Mouse (Mus musculus): Measurements from ENCODE around the gene Anp32e. TPM values are rescaled to one million over a fixed set of nuclear protein-coding genes. Genes with fewer than 3 reads are reported as not detected.

Anp32e gene
- polyA plus RNA-seq, 1 experiment from 2014 or later, result 218 TPM

GRCm38 (mm10) chr3:95931471-95931870, 2.4 kb downstream of the Anp32e start:
- no peak for ATAC-seq
- H3K27ac ChIP-seq, result no peak overlapping the region
- H3K27me3 ChIP-seq, result no peaks in the 10 kb centered on the region
- H3K9ac ChIP-seq (replicated peaks), result no peak overlapping the region
- H3K4me2 ChIP-seq (replicated peaks), result peak overlapping the region; percentile 25; the same call in 1 of the 2 replicates
- no peaks in the 10 kb centered on the region for H3K9me3 ChIP-seq
- peaks cover 27% of the 10 kb centered on the region for H3K36me3 ChIP-seq
- peaks cover 32% of the 10 kb centered on the region for H3K4me1 ChIP-seq (replicated peaks)
- WGBS, result 97% methylated on average over 1 of the region's 1 CpGs
- H3K4me3 ChIP-seq (replicated peaks), result no peak overlapping the region

- H3K4me3 ChIP-seq (replicated peaks), result no peak overlapping the region
- peaks cover 33% of the 10 kb centered on the region for H3K36me3 ChIP-seq
- no peak for ATAC-seq
- H3K27me3 ChIP-seq, result no peaks in the 10 kb centered on the region
- H3K9ac ChIP-seq (replicated peaks), result 0 out of 2 replicates have a peak overlapping the region, but pooled peaks have one; percentile 4
- no peaks in the 10 kb centered on the region for H3K9me3 ChIP-seq
- 75% methylated on average over 1 of the region's 1 CpGs for WGBS
- peaks cover 32% of the 10 kb centered on the region for H3K4me1 ChIP-seq (replicated peaks)
- no peak overlapping the region for H3K27ac ChIP-seq
- H3K4me2 ChIP-seq (replicated peaks), result no peak overlapping the region
These were observed 3.1 kb downstream of the Anp32e start for GRCm38 (mm10) chr3:95932157-95932556.

GRCm38 (mm10) chr3:95932566-95932965, 3.5 kb downstream of the Anp32e start:
- Histone ChIP-seq H3K27me3 (no peaks in the 10 kb centered on the region), H3K4me1 (replicated peaks) (peaks cover 32% of the 10 kb centered on the region), H3K9ac (replicated peaks) (no peak overlapping the region)

GRCm38 (mm10) chr3:95933111-95933750, 4.2 kb downstream of the Anp32e start:
- WGBS, result 93% methylated on average over 7 of the region's 7 CpGs
- Histone ChIP-seq H3K4me2 (replicated peaks) (no peak overlapping the region), H3K27ac (no peak overlapping the region), H3K27me3 (no peaks in the 10 kb centered on the region), H3K9ac (replicated peaks) (no peak overlapping the region), H3K4me3 (replicated peaks) (no peak overlapping the region), H3K36me3 (peaks cover 43% of the 10 kb centered on the region), H3K9me3 (no peaks in the 10 kb centered on the region), H3K4me1 (replicated peaks) (peaks cover 32% of the 10 kb centered on the region)
- no peak for ATAC-seq

More at GRCm38 (mm10) chr3:95932566-95932965, 3.5 kb downstream of the Anp32e start:
- H3K27ac ChIP-seq, result no peak overlapping the region
- H3K4me2 ChIP-seq (replicated peaks), result no peak overlapping the region
- ATAC-seq, result no peak
- H3K4me3 ChIP-seq (replicated peaks), result no peak overlapping the region
- WGBS, result 91% methylated on average over 7 of the region's 7 CpGs
- H3K36me3 ChIP-seq, result peaks cover 37% of the 10 kb centered on the region
- H3K9me3 ChIP-seq, result no peaks in the 10 kb centered on the region

- Histone ChIP-seq H3K4me3 (replicated peaks) (no peak overlapping the region), H3K27ac (no peak overlapping the region), H3K27me3 (no peaks in the 10 kb centered on the region), H3K4me1 (replicated peaks) (peaks cover 29% of the 10 kb centered on the region), H3K9ac (replicated peaks) (no peak overlapping the region), H3K36me3 (peaks cover 56% of the 10 kb centered on the region), H3K9me3 (no peaks in the 10 kb centered on the region), H3K4me2 (replicated peaks) (no peak overlapping the region)
- ATAC-seq, result no peak
- 93% methylated on average over 1 of the region's 1 CpGs for WGBS
These were observed 5.4 kb downstream of the Anp32e start for GRCm38 (mm10) chr3:95934448-95934847.

GRCm38 (mm10) chr3:95938217-95938616, 9.2 kb downstream of the Anp32e start:
- WGBS, result 96% methylated on average over 8 of the region's 8 CpGs
- Histone ChIP-seq H3K9ac (replicated peaks) (no peak overlapping the region), H3K27me3 (no peaks in the 10 kb centered on the region), H3K9me3 (no peaks in the 10 kb centered on the region), H3K4me1 (replicated peaks) (0 out of 2 replicates have a peak, but pooled peaks cover 1% of the 10 kb centered on the region), H3K36me3 (peaks cover 91% of the 10 kb centered on the region), H3K4me2 (replicated peaks) (no peak overlapping the region), H3K4me3 (replicated peaks) (no peak overlapping the region), H3K27ac (no peak overlapping the region)
- no peak for ATAC-seq

GRCm38 (mm10) chr3:95938835-95939234, 9.8 kb downstream of the Anp32e start:
- no peaks in the 10 kb centered on the region for H3K27me3 ChIP-seq
- H3K4me1 ChIP-seq (replicated peaks), result no peaks in the 10 kb centered on the region
- no peaks in the 10 kb centered on the region for H3K9me3 ChIP-seq
- H3K4me3 ChIP-seq (replicated peaks), result no peak overlapping the region
- no peak for ATAC-seq
- peaks cover 88% of the 10 kb centered on the region for H3K36me3 ChIP-seq
- no peak overlapping the region for H3K9ac ChIP-seq (replicated peaks)
- H3K4me2 ChIP-seq (replicated peaks), result no peak overlapping the region
- no peak overlapping the region for H3K27ac ChIP-seq
- WGBS, result 94% methylated on average over 15 of the region's 15 CpGs

GRCm38 (mm10) chr3:95942749-95943148, 13.7 kb downstream of the Anp32e start:
- no peaks in the 10 kb centered on the region for H3K9me3 ChIP-seq
- no peak overlapping the region for H3K27ac ChIP-seq
- 89% methylated on average over 6 of the region's 6 CpGs for whole genome bisulfite sequencing
- no peaks in the 10 kb centered on the region for H3K27me3 ChIP-seq
- H3K4me1 ChIP-seq (replicated peaks), result no peaks in the 10 kb centered on the region
- no peak overlapping the region for H3K4me3 ChIP-seq (replicated peaks)
- H3K36me3 ChIP-seq, result peaks cover 83% of the 10 kb centered on the region
- no peak overlapping the region for H3K9ac ChIP-seq (replicated peaks)
- ATAC-seq, result no peak
- H3K4me2 ChIP-seq (replicated peaks), result no peak overlapping the region

- H3K9ac ChIP-seq (replicated peaks), result no peak overlapping the region
- H3K4me3 ChIP-seq (replicated peaks), result no peak overlapping the region
- ATAC-seq, result no peak
- H3K9me3 ChIP-seq, result no peaks in the 10 kb centered on the region
- no peaks in the 10 kb centered on the region for H3K27me3 ChIP-seq
- 92% methylated on average over 7 of the region's 7 CpGs for WGBS
- H3K27ac ChIP-seq, result no peak overlapping the region
- H3K36me3 ChIP-seq, result peaks cover 78% of the 10 kb centered on the region
- no peak overlapping the region for H3K4me2 ChIP-seq (replicated peaks)
- H3K4me1 ChIP-seq (replicated peaks), result no peaks in the 10 kb centered on the region
These were observed 14.2 kb downstream of the Anp32e start for GRCm38 (mm10) chr3:95943226-95943625.

GRCm38 (mm10) chr3:95944742-95945141, 15.7 kb downstream of the Anp32e start:
- ATAC-seq, result no peak
- Histone ChIP-seq H3K4me2 (replicated peaks) (no peak overlapping the region), H3K9ac (replicated peaks) (no peak overlapping the region), H3K4me3 (replicated peaks) (no peak overlapping the region), H3K9me3 (no peaks in the 10 kb centered on the region), H3K27ac (no peak overlapping the region), H3K4me1 (replicated peaks) (no peaks in the 10 kb centered on the region), H3K27me3 (no peaks in the 10 kb centered on the region), H3K36me3 (peaks cover 63% of the 10 kb centered on the region)
- 93% methylated on average over 8 of the region's 8 CpGs for WGBS

GRCm38 (mm10) chr3:95945731-95946240, 16.7 kb downstream of the Anp32e start:
- ATAC-seq, result no peak
- Histone ChIP-seq H3K9me3 (no peaks in the 10 kb centered on the region), H3K27ac (no peak overlapping the region), H3K36me3 (peaks cover 53% of the 10 kb centered on the region), H3K4me3 (replicated peaks) (no peak overlapping the region), H3K4me2 (replicated peaks) (no peak overlapping the region), H3K4me1 (replicated peaks) (no peaks in the 10 kb centered on the region), H3K9ac (replicated peaks) (no peak overlapping the region), H3K27me3 (no peaks in the 10 kb centered on the region)
- WGBS, result 82% methylated on average over 14 of the region's 14 CpGs

- WGBS, result 89% methylated on average over 5 of the region's 5 CpGs
- ATAC-seq, result no peak
- Histone ChIP-seq H3K4me2 (replicated peaks) (no peak overlapping the region), H3K4me3 (replicated peaks) (no peak overlapping the region), H3K9ac (replicated peaks) (no peak overlapping the region), H3K4me1 (replicated peaks) (peaks cover 17% of the 10 kb centered on the region), H3K27ac (no peak overlapping the region), H3K36me3 (peaks cover 29% of the 10 kb centered on the region), H3K27me3 (no peaks in the 10 kb centered on the region), H3K9me3 (no peaks in the 10 kb centered on the region)
These were observed 19.3 kb downstream of the Anp32e start for GRCm38 (mm10) chr3:95948325-95948724.

Data from midbrain, embryonic 13.5 days (tissue).